18 mouse cellular contexts compared by ENCODE assay signal in genomic region chr2:143451661-143452060, GRCm38 (mm10).
DNase-seq lines count a peak whose midpoint lies in the region; TF ChIP-seq lines count a peak whose summit lies in the region.
"Had no signal": no experiment of that assay in that cellular context is flagged by ENCODE, and none has a peak within 500 bp of the region (broad histone marks: within the 10 kb centered on the region; RNA-seq: fewer than 3 reads in every experiment).

No protein-coding gene starts in this region.

- TF ChIP-seq EP300 in CH12.LX (IDR thresholded peaks at IDR 0.05; ENCODE audit: low read length), result no peak

- H3K4me1 ChIP-seq in CH12.LX (ENCODE audit: control insufficient read depth in 1 of 2, insufficient read depth in 2 of 2), result no peaks in the 10 kb centered on the region
- H3K4me1 ChIP-seq: embryonic facial prominence, embryonic 13.5 days; hindbrain, embryonic 15.5 days had no signal

- H3K27me3 ChIP-seq in CH12.LX (replicated peaks), result peaks cover 36% of the 10 kb centered on the region
- H3K27me3 ChIP-seq: embryonic facial prominence, embryonic 13.5 days; hindbrain, embryonic 15.5 days had no signal

- H3K79me2 ChIP-seq in CH12.LX (replicated peaks; ENCODE audit: control insufficient read depth, extremely low read depth, insufficient read depth, poor library complexity, severe bottlenecking), result no peaks in the 10 kb centered on the region

- no peaks in the 10 kb centered on the region for H3K36me3 ChIP-seq in CH12.LX (replicated peaks in 1 of 2; ENCODE audit: control insufficient read depth in 1 of 2, insufficient read depth in 1 of 2, low read length in 1 of 2)
- H3K36me3 ChIP-seq: embryonic facial prominence, embryonic 13.5 days; hindbrain, embryonic 15.5 days had no signal

- no peaks in the 10 kb centered on the region for H3K9me3 ChIP-seq in CH12.LX (replicated peaks; ENCODE audit: low read length)
- H3K9me3 ChIP-seq: embryonic facial prominence, embryonic 13.5 days; hindbrain, embryonic 15.5 days had no signal

- H3K27ac ChIP-seq in layer of hippocampus, adult 2 months, result peak overlapping the region; percentile 32; the same call in 1 of the 2 replicates
- H3K27ac ChIP-seq in CH12.LX (ENCODE audit: insufficient read depth, low read depth), result no peak overlapping the region
- H3K27ac ChIP-seq: embryonic facial prominence, embryonic 13.5 days; hindbrain, embryonic 15.5 days; macrophage; stomach, postnatal 0 days had no signal

- no peak overlapping the region for H3K4me3 ChIP-seq in layer of hippocampus, adult 2 months
- no peak overlapping the region for H3K4me3 ChIP-seq in CH12.LX (replicated peaks in 1 of 3; ENCODE audit: low read depth in 2 of 3, low read length in 2 of 3, poor library complexity in 1 of 3)
- H3K4me3 ChIP-seq: embryonic facial prominence, embryonic 13.5 days; hindbrain, embryonic 15.5 days had no signal

- dilution Hi-C loops in CH12.LX (cut with MboI; ENCODE audit: extremely low pct_ligation_motif_present, extremely low pct_unique_long_range_greater_than_20kb, low sequenced_read_pairs), result no loop called here

- no peak for DNase-seq in layer of hippocampus, adult 2 months (ENCODE audit: low spot score in 2 of 2)
- no peak for DNase-seq in layer of hippocampus, adult 9-11 months
- DNase-seq in CH12.LX (ENCODE audit: extremely low read depth) (peak; percentile 2), NIH3T3 (ENCODE audit: low read depth) (peak; percentile 41)
- peak; percentile 55 for DNase-seq in embryo, embryonic 11 days
- DNase-seq in ovary, postnatal 36 days (ENCODE audit: low spot score), result no peak
- no peak for DNase-seq in testis, postnatal 14 days (ENCODE audit: low spot score)
- DNase-seq in lung, postnatal 25 days (ENCODE audit: low spot score), result no peak
- DNase-seq: cerebellum, adult 9-11 months; gastrocnemius, postnatal 10 days; kidney, adult 11 months; kidney, postnatal 25 days; lung, adult 18-20 months; thymus, postnatal 36 days had no signal

- TF ChIP-seq CTCF in layer of hippocampus, adult 2 months (conservative IDR thresholded peaks at IDR 0.05), result no peak
- TF ChIP-seq CTCF in CH12.LX (conservative IDR thresholded peaks at IDR 0.05 in 1 of 2, IDR thresholded peaks at IDR 0.05 in 1 of 2; ENCODE audit: low read depth in 2 of 2, low read length in 2 of 2), result no peak

- no peak for TF ChIP-seq POLR2A in CH12.LX (IDR thresholded peaks at IDR 0.05; ENCODE audit: low read depth, low read length)

- in situ Hi-C loops in CH12.LX (cut with MboI; ENCODE audit: low pct_ligation_motif_present, low pct_unique_long_range_greater_than_20kb, low sequenced_read_pairs), result no loop called here

- H3K9ac ChIP-seq in CH12.LX (ENCODE audit: insufficient read depth, low read depth), result no peak overlapping the region
- H3K9ac ChIP-seq: embryonic facial prominence, embryonic 13.5 days; hindbrain, embryonic 15.5 days had no signal

- H3K4me2 ChIP-seq in CH12.LX (ENCODE audit: insufficient read depth, low read depth, poor library complexity, severe bottlenecking), result no peak overlapping the region
- H3K4me2 ChIP-seq: embryonic facial prominence, embryonic 13.5 days; hindbrain, embryonic 15.5 days had no signal

- no peak for TF ChIP-seq RAD21 in CH12.LX (IDR thresholded peaks at IDR 0.05; ENCODE audit: low read depth, low read length)

TF ChIP-seq in CH12.LX, 34 proteins besides CTCF, POLR2A, EP300 and RAD21:
- TF ChIP-seq MYC (IDR thresholded peaks at IDR 0.05; ENCODE audit: low read depth, low read length), result no peak
- TF ChIP-seq E2F4 (IDR thresholded peaks at IDR 0.05; ENCODE audit: insufficient replicate concordance, low read depth, low read length), result no peak
- TF ChIP-seq BHLHE40 (IDR thresholded peaks at IDR 0.05; ENCODE audit: low read depth, low read length), result no peak
- no peak for TF ChIP-seq USF2 (conservative IDR thresholded peaks at IDR 0.05; ENCODE audit: low read depth, low read length)
- TF ChIP-seq ZC3H11A (IDR thresholded peaks at IDR 0.05; ENCODE audit: low read depth, low read length), result no peak
- TF ChIP-seq MAZ (IDR thresholded peaks at IDR 0.05; ENCODE audit: low read depth, low read length), result no peak
- TF ChIP-seq ZMIZ1 (IDR thresholded peaks at IDR 0.05; ENCODE audit: low read depth, low read length), result no peak
- TF ChIP-seq USF1 (IDR thresholded peaks at IDR 0.05; ENCODE audit: low read depth, low read length), result no peak
- no peak for TF ChIP-seq NELFE (IDR thresholded peaks at IDR 0.05; ENCODE audit: low read depth, low read length)
- no peak for TF ChIP-seq ELF1 (IDR thresholded peaks at IDR 0.05; ENCODE audit: low read depth, low read length)
- no peak for TF ChIP-seq CHD2 (IDR thresholded peaks at IDR 0.05; ENCODE audit: low read length)
- TF ChIP-seq NRF1 (IDR thresholded peaks at IDR 0.05; ENCODE audit: low read depth, low read length), result no peak
- TF ChIP-seq ETS1 (conservative IDR thresholded peaks at IDR 0.05; ENCODE audit: low read depth, low read length), result no peak
- TF ChIP-seq JUND (conservative IDR thresholded peaks at IDR 0.05; ENCODE audit: low read depth, low read length), result no peak
- no peak for TF ChIP-seq RCOR1 (conservative IDR thresholded peaks at IDR 0.05; ENCODE audit: low read depth, low read length)
- TF ChIP-seq TBP (conservative IDR thresholded peaks at IDR 0.05; ENCODE audit: low read depth, low read length), result no peak
- TF ChIP-seq KAT2A (IDR thresholded peaks at IDR 0.05; ENCODE audit: insufficient replicate concordance, low read length), result no peak
- no peak for TF ChIP-seq IRF4 (IDR thresholded peaks at IDR 0.05; ENCODE audit: low read depth, low read length)
TF ChIP-seq in CH12.LX: peak in this region for 0.

Comparison
In these comparisons a context has a peak if more than half of its experiments do, and no peak if none do; other contexts are left out.
1. DNase-seq: peak in CH12.LX (single experiment), NIH3T3 (single experiment) and embryo, embryonic 11 days (single experiment); none in layer of hippocampus, adult 2 months (0 of 2), layer of hippocampus, adult 9-11 months (single experiment), ovary, postnatal 36 days (single experiment), testis, postnatal 14 days (single experiment) and lung, postnatal 25 days (single experiment).